Mouse (Mus musculus) olfactory bulb, adult 2 months (tissue): Measurements from ENCODE around the gene Pibf1. TPM values are rescaled to one million over a fixed set of nuclear protein-coding genes. Genes with fewer than 3 reads are reported as not detected.

Experiments
- H3K27ac ChIP-seq: fragments of 200-500 bp; 2 replicates; pipeline ENCODE4 v1.5.1; 2012; ENCODE audit warnings: low read depth, low read length; ENCODE audit not compliant: insufficient read depth
- H3K4me1 ChIP-seq: fragments of 200-500 bp; 2 replicates; pipeline ENCODE4 v1.6.1; 2012; ENCODE audit warnings: low read length; ENCODE audit not compliant: control insufficient read depth, insufficient read depth
- H3K4me3 ChIP-seq: fragments of 200-500 bp; 2 replicates; pipeline ENCODE4 v1.5.1; 2012; ENCODE audit warnings: mild to moderate bottlenecking, low read depth, low read length, moderate library complexity; ENCODE audit not compliant: insufficient read depth
- CTCF ChIP-seq: fragments of 200-500 bp; IDR thresholded peaks from 2 replicates; pipeline ENCODE4 v1.5.1; 2012; ENCODE audit warnings: low read depth, mild to moderate bottlenecking, low read length, moderate library complexity; ENCODE audit not compliant: insufficient read depth
- POLR2A ChIP-seq: fragments of 200-500 bp; IDR thresholded peaks from 2 replicates; pipeline ENCODE4 v1.6.1; 2012; ENCODE audit warnings: mild to moderate bottlenecking, low read depth, low read length, moderate library complexity; ENCODE audit not compliant: insufficient read depth
- WGBS: fragments of 180-500 bp; shearing (Covaris S2); methylation state at CpG from one replicate; pipeline ENCODE4 v1.1.7; 2018; 5-methylcytosine and 5-hydroxymethylcytosine counted together
- polyA plus RNA-seq: library from polyadenylated mRNA; stranded (reverse); fragments of >200 nt; gene quantifications from 2 replicates; pipeline ENCODE4 v1.2.4, GENCODE M21; 2012; ENCODE audit warnings: low replicate concordance; ENCODE audit not compliant: missing spikeins, insufficient read depth, insufficient read length

Pibf1 gene
- polyA plus RNA-seq, 1 experiment: not detected

GRCm38 (mm10) chr14:99106671-99107070 is 7.4 kb downstream of the Pibf1 start:
- Histone ChIP-seq H3K27ac (no peak overlapping the region), H3K4me3 (no peak overlapping the region), H3K4me1 (no peaks in the 10 kb centered on the region)
- TF ChIP-seq CTCF (no peak), POLR2A (no peak)
- WGBS: 89% methylated on average over 2 of the region's 2 CpGs

GRCm38 (mm10) chr14:99107631-99108187 is 8.5 kb downstream of the Pibf1 start:
- no peaks in the 10 kb centered on the region for H3K4me1 ChIP-seq
- H3K4me3 ChIP-seq: no peak overlapping the region
- TF ChIP-seq CTCF (no peak), POLR2A (no peak)
- WGBS: 88% methylated on average over 2 of the region's 2 CpGs
- no peak overlapping the region for H3K27ac ChIP-seq

- 88% methylated on average over 6 of the region's 6 CpGs for WGBS
- no peaks in the 10 kb centered on the region for H3K4me1 ChIP-seq
- H3K4me3 ChIP-seq: no peak overlapping the region
- TF ChIP-seq CTCF (no peak), POLR2A (no peak)
- H3K27ac ChIP-seq: no peak overlapping the region
Observed at GRCm38 (mm10) chr14:99108762-99109161, 9.5 kb downstream of the Pibf1 start.

GRCm38 (mm10) chr14:99117576-99117975 is 18.4 kb downstream of the Pibf1 start:
- Histone ChIP-seq H3K4me1 (no peaks in the 10 kb centered on the region), H3K27ac (no peak overlapping the region), H3K4me3 (no peak overlapping the region)
- 77% methylated on average over 4 of the region's 4 CpGs for WGBS
- no peak for TF ChIP-seq CTCF
- TF ChIP-seq POLR2A: no peak

- WGBS: 80% methylated on average over 11 of the region's 11 CpGs
Observed at GRCm38 (mm10) chr14:99121584-99122339, 22.5 kb downstream of the Pibf1 start.

GRCm38 (mm10) chr14:99124076-99124475 is 24.9 kb downstream of the Pibf1 start:
- TF ChIP-seq POLR2A: no peak
- no peak for TF ChIP-seq CTCF
- no peaks in the 10 kb centered on the region for H3K4me1 ChIP-seq
- WGBS: 91% methylated on average over 4 of the region's 4 CpGs
- H3K27ac ChIP-seq: no peak overlapping the region
- H3K4me3 ChIP-seq: no peak overlapping the region

More at GRCm38 (mm10) chr14:99121584-99122339, 22.5 kb downstream of the Pibf1 start:
- H3K4me1 ChIP-seq: no peaks in the 10 kb centered on the region
- TF ChIP-seq POLR2A (no peak), CTCF (no peak)
- H3K27ac ChIP-seq: no peak overlapping the region
- no peak overlapping the region for H3K4me3 ChIP-seq

GRCm38 (mm10) chr14:99126713-99127112 is 27.5 kb downstream of the Pibf1 start:
- no peak overlapping the region for H3K4me3 ChIP-seq
- no peak overlapping the region for H3K27ac ChIP-seq
- WGBS: 96% methylated on average over 4 of the region's 4 CpGs
- TF ChIP-seq CTCF (no peak), POLR2A (no peak)
- H3K4me1 ChIP-seq: no peaks in the 10 kb centered on the region

GRCm38 (mm10) chr14:99127509-99127908 is 28.3 kb downstream of the Pibf1 start:
- no peak overlapping the region for H3K27ac ChIP-seq
- no peak for TF ChIP-seq POLR2A
- no peak for TF ChIP-seq CTCF
- no peaks in the 10 kb centered on the region for H3K4me1 ChIP-seq
- WGBS: 58% methylated on average over 1 of the region's 1 CpGs
- H3K4me3 ChIP-seq: no peak overlapping the region

- H3K4me3 ChIP-seq: no peak overlapping the region
- no peaks in the 10 kb centered on the region for H3K4me1 ChIP-seq
- H3K27ac ChIP-seq: no peak overlapping the region
- TF ChIP-seq POLR2A (no peak), CTCF (no peak)
- 96% methylated on average over 2 of the region's 2 CpGs for WGBS
Observed at GRCm38 (mm10) chr14:99129050-99129449, 29.8 kb downstream of the Pibf1 start.
